Mouse (Mus musculus) embryonic facial prominence, embryonic 10.5 days (tissue): ENCODE measurements around the gene R3hdm4. TPM values are rescaled to one million over a fixed set of nuclear protein-coding genes. Genes with fewer than 3 reads are reported as not detected.
"Not testable (repeated sequence)": the region's sequence is repeated elsewhere in the genome, so short reads cannot be mapped to it uniquely, and the experiment has no call there.

Experiments used
- DNase-seq: peaks from one replicate; pipeline ENCODE4 v3.0.0-alpha.2; 2017; ENCODE audit warnings: low spot score
- H3K27ac ChIP-seq: fragments of 300-500 bp; sonication (generic); replicated peaks from 2 replicates; pipeline ENCODE4 v1.5.1; 2016; ENCODE audit warnings: mild to moderate bottlenecking
- H3K27me3 ChIP-seq: fragments of 300-500 bp; sonication (generic); replicated peaks from 2 replicates; pipeline ENCODE4 v1.6.1; 2016; ENCODE audit warnings: low read depth, mild to moderate bottlenecking; ENCODE audit not compliant: poor library complexity, severe bottlenecking
- H3K36me3 ChIP-seq: fragments of 300-500 bp; sonication (generic); replicated peaks from 2 replicates; pipeline ENCODE4 v1.6.1; 2016; ENCODE audit warnings: mild to moderate bottlenecking, moderate library complexity
- H3K4me1 ChIP-seq: fragments of 300-500 bp; sonication (generic); 2 replicates; pipeline ENCODE4 v1.6.1; 2016
- H3K4me3 ChIP-seq: fragments of 300-500 bp; sonication (generic); 2 replicates; pipeline ENCODE4 v1.5.1; 2016; ENCODE audit warnings: mild to moderate bottlenecking, moderate library complexity
- H3K9me3 ChIP-seq: fragments of 300-500 bp; sonication (generic); 2 replicates; pipeline ENCODE4 v1.6.1; 2016; ENCODE audit warnings: mild to moderate bottlenecking
- WGBS: fragments of 180-500 bp; shearing (Covaris S2); methylation state at CpG from one replicate; pipeline ENCODE4 v1.1.7; 2016; 5-methylcytosine and 5-hydroxymethylcytosine counted together
- polyA plus RNA-seq: library from polyadenylated mRNA; unstranded; fragments of >200 nt; fragmentation: Nextera tagmentation; extraction: Ambion mirVana; gene quantifications from 2 replicates; pipeline ENCODE4 v1.2.1, GENCODE M21; 2016

The R3hdm4 gene
- 125 and 136 TPM in 2 replicates for polyA plus RNA-seq

DNA sequence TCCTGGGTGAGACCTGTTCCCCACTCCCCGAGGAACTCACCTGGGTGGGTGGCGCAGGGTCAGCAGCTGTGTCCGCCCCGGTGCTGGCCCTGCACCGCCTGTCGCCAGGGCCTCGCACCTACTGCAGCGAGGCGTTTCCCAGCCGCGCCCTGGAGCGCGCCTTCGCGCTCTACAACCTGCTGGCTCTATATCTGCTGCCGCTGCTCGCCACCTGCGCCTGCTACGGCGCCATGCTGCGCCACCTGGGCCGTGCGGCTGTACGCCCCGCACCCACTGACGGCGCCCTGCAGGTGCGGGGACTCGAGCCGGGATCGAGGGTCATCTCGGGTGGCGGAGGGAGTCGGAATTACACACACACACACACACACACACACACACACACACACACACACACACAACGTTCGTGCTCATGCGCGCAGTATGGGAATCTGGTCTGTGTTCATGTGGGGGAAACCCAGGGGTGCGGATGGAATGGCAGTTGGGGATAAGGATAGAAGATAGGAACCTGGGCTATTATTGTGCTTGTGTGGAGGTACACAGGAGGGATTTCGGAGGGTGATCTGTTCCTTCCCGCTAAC lies at the start of gene R3hdm4:
TSS of gene R3hdm4 (minus strand) at position 251 of the 578 bp plus-strand sequence.
- WGBS = 4% methylated on average over 41 of the region's 41 CpGs
- no peaks in the 10 kb centered on the region for H3K36me3 ChIP-seq
- peaks cover 72% of the 10 kb centered on the region for H3K4me1 ChIP-seq
- peaks cover 72% of the 10 kb centered on the region for H3K27me3 ChIP-seq
- peak within 1 kb of the TSS; percentile 89 for H3K4me3 ChIP-seq
- H3K27ac ChIP-seq = peak within 1 kb of the TSS; percentile 24; the same call in 1 of the 2 replicates
- H3K9me3 ChIP-seq = 0 out of 2 replicates have a peak, but pooled peaks cover 4% of the 10 kb centered on the region
- peak; percentile 43 for DNase-seq

DNA sequence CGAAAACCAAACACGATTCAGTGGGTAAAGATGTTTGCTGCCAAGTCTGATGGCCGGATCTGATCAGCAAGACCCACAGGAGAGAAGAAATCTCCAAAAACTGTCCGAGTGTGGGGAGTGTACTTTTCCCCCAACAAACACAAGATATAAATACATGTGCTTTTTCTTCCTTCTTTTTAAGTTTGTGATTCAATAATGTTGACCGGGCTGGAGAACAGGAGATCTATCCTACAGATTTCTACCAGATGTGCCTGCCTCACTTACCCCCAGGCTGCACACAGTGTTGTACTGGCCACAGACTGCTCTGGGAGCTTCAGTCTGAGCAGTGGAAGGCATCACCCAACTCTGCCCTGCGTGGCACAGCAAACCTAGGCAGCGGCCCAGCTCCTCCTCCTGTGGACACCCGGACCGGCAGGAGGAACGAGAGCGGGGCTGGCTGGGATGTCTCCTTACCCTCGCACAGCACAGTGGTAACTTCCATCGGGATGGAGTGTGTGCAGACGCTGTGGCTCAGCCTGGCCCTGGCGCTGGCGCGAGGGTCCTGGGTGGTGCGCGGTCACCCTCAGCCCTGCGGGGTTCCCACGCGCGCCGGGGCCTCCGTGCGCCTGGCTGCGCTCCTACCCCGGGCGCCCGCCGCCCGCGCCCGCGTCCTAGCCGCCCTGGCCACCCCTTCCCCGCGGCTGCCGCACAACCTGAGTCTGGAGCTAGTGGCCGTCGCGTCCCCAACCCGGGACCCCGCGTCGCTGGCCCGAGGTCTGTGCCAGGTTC lies 49.6 kb upstream of the R3hdm4 start, which contains the start of gene Grin3b:
TSS of gene Grin3b (plus strand) at position 301 of the 768 bp plus-strand sequence.
- Histone ChIP-seq H3K36me3 (peaks cover 54% of the 10 kb centered on the region), H3K9me3 (no peaks in the 10 kb centered on the region), H3K4me1 (peaks cover 15% of the 10 kb centered on the region), H3K4me3 (peak within 1 kb of the TSS; percentile 65), H3K27ac (peak within 1 kb of the TSS; percentile 79), H3K27me3 (peaks cover 57% of the 10 kb centered on the region)
- 7% methylated on average over 47 of the region's 47 CpGs for WGBS
- peak; percentile 58 for DNase-seq

DNA sequence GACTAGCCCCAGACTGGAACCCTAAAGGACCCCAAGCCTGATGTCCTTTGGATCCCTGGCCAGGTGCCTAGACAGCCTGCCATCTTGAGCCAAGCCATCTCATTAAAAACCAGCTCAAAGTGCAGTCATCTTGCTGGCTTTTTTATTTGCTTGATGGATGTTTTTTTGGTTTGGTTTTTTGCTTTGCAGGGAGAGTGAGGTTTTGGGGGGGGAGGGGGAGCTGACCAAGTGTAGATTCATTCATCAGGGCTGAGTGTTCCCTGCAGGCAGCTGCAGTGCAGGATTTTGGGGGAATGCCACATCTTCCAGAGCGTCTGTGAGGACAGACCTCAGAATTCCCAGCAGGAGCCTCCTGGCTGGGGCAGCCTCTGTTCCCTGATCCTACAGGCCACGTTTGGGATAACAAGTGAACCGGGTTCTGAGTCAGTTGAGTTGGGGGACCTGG lies 48.1 kb upstream of the R3hdm4 start:
- no peak overlapping the region for H3K27ac ChIP-seq
- no peaks in the 10 kb centered on the region for H3K9me3 ChIP-seq
- peaks cover 57% of the 10 kb centered on the region for H3K27me3 ChIP-seq
- no peak overlapping the region for H3K4me3 ChIP-seq
- DNase-seq = no peak
- peaks cover 54% of the 10 kb centered on the region for H3K36me3 ChIP-seq
- H3K4me1 ChIP-seq = peaks cover 15% of the 10 kb centered on the region
- 13% methylated on average over 3 of the region's 3 CpGs for WGBS

DNA sequence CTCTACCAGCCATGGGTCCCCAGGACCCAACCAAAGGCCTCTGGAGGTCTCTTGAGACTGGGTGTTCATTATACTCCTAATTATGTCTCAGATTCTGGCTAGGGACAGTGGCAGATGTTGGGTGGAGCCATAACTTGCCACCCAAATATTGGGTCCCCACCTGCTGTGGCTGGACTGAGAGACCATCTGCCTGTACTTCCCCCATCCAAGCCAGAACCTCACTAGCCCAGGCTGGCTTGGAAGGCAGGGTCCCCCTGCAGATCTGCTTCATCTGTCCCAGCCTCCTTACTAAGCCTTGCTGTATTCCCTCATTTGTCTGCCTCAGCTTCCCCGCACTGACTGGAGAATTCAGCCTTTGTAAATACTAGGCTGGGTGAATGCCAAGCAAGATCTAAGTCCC lies 47.2 kb upstream of the R3hdm4 start:
- Histone ChIP-seq H3K9me3 (no peaks in the 10 kb centered on the region), H3K36me3 (peaks cover 57% of the 10 kb centered on the region), H3K4me1 (peaks cover 15% of the 10 kb centered on the region), H3K4me3 (no peak overlapping the region), H3K27ac (no peak overlapping the region), H3K27me3 (peaks cover 50% of the 10 kb centered on the region)
- DNase-seq = no peak
- 94% methylated on average over 1 of the region's 1 CpGs for WGBS

DNA sequence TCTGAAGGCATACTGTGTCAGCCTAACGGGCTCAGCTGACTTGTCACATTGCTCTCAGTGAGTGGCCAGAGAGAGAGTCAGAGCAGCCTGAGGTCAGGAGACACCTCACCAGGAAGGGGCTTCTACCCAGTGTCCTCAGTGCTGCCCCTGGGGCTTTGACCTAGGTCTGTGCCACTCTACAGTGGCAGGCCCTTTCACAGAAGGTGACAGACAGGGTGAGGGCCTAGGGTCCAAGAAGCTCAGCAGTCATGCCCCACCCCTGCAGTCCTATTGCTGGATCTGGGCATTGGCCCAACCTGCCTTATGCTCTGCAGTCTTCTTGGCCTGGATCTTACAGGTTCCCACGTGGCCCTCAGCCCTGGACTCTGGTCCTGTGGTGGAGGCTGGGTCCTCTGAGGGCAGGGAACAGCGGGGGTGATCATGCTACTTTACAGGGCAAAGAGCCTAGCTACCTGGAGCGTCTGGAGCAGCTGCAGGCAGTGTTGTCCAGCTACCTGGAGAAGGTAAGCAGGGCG lies 45.9 kb upstream of the R3hdm4 start:
- Histone ChIP-seq H3K27me3 (peaks cover 38% of the 10 kb centered on the region), H3K4me3 (no peak overlapping the region), H3K4me1 (peaks cover 15% of the 10 kb centered on the region), H3K36me3 (peaks cover 69% of the 10 kb centered on the region), H3K9me3 (no peaks in the 10 kb centered on the region), H3K27ac (no peak overlapping the region)
- 91% methylated on average over 5 of the region's 5 CpGs for WGBS
- DNase-seq = no peak

DNA sequence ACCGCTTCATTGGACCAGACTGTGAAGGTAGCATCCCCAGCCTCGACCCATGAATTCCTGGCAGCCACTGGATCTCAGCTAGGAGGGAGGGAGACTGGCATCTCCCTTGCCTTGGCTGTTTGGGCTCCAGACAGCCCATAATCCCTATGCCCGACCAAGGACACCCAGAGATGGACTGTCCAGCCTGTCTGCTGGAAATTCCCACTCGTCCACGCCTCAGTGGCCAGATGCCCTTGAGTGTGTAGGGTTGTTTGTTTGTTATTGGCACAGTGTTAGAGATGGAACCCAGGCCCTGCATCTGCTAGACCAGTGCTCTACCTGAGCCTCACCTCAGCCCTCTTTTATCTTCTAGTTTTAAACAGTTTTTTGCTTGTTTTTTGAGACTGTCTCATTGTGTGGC lies 44.3 kb upstream of the R3hdm4 start:
- H3K4me1 ChIP-seq = peaks cover 16% of the 10 kb centered on the region

DNA sequence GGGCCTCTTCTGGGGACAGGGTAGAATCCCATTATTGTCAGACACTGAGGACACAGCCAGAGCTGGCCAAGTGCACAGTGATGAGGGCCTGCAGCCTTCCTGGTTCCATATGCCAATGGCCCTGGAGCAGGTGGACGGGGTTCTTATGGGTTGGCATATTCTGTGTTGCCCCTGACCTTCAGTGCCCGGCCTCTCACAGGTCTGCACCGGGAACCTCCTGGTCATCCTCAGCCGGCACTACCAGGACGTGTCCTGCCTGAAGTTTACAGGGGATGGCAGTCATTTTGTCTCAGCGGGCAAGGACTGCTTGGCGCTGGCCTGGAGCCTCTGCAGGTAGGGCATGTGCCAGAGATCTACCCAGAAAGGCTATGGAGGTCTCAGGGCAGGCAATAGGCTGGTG lies 43.7 kb upstream of the R3hdm4 start:
- no peak overlapping the region for H3K4me3 ChIP-seq
- no peaks in the 10 kb centered on the region for H3K9me3 ChIP-seq
- H3K36me3 ChIP-seq = peaks cover 79% of the 10 kb centered on the region
- no peak overlapping the region for H3K27ac ChIP-seq
- DNase-seq = no peak
- 93% methylated on average over 7 of the region's 7 CpGs for WGBS
- H3K4me1 ChIP-seq = peaks cover 19% of the 10 kb centered on the region
- peaks cover 15% of the 10 kb centered on the region for H3K27me3 ChIP-seq

More for the DNA sequence above, 44.3 kb upstream of the R3hdm4 start:
- Histone ChIP-seq H3K36me3 (peaks cover 79% of the 10 kb centered on the region), H3K27me3 (peaks cover 21% of the 10 kb centered on the region), H3K27ac (no peak overlapping the region), H3K4me3 (no peak overlapping the region), H3K9me3 (no peaks in the 10 kb centered on the region)
- no peak for DNase-seq
- WGBS = 93% methylated on average over 5 of the region's 5 CpGs

DNA sequence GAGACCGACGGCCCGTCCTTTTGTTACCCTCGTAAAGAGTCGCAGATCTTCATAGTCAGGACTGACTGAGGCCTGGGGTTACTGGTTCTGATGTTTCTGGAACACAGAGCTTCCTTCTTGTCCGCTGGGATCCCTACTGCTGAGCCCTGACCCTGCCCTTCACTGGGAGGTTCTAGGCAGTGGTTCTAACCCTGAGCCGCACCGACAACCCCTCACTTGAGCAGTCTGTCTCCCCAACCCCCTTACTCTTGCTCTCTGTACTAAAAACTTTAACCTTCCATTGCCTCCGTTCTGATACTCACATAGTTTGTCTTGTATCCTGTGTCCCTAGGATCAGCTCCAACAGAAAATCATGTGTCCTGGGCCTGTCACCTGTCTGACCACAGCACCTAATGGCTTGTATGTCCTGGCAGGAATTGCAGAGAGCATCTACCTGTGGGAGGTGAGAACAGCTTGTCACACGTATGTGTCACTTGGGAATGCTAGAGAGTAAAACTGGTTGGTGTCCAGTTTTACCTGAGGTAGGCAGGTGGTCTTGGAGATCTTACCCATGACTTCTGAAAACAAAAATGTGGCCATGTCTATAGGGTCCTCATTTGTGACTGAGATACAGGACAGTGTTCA lies 39.8 kb upstream of the R3hdm4 start:
- Histone ChIP-seq H3K27ac (peak overlapping the region; percentile 89), H3K4me3 (peak overlapping the region; percentile 99), H3K4me1 (peaks cover 45% of the 10 kb centered on the region), H3K36me3 (peaks cover 48% of the 10 kb centered on the region), H3K27me3 (no peaks in the 10 kb centered on the region), H3K9me3 (no peaks in the 10 kb centered on the region)
- DNase-seq = no peak
- WGBS = 17% methylated on average over 10 of the region's 10 CpGs

DNA sequence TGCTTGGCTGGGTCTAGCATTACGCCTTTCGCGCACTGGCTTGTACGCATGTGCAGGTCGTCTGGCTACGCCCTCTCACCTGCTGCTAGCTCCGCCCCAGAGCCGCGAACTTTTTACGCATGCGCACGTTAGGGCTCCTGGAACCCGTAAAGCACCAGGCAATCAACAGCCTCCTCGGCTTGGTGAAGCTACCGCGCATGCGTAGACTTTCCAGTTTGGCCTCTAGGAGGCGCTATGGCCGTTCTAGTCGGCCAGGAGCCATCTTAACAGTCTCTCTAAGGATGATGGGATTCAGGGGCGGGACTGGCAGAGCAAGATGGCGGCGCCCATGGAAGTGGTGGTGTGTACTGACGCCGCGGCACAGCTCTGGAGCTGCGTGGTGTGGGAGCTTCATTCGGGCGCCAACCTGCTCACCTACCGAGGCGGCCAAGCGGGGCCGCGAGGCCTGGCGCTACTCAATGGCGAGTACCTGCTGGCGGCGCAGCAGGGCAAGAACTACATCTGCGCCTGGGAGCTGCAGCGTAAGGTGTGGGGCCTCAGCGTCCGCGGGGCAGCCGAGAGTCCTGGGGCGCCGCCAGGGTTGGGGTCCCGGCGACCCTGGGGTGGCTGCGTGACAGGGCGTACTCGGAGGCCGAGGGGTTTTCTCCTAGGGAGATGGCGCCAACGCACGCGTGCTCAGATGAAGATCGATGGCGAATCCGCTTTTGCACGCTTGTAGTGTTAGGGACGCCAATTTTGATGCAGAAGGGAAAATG lies 39.0 kb upstream of the R3hdm4 start, which contains the start of gene Wdr18:
TSS of gene Wdr18 (plus strand) at position 306 of the 755 bp plus-strand sequence.
- Histone ChIP-seq H3K27ac (peak within 1 kb of the TSS; percentile 89), H3K4me3 (peak within 1 kb of the TSS; percentile 99), H3K27me3 (no peaks in the 10 kb centered on the region), H3K36me3 (peaks cover 41% of the 10 kb centered on the region), H3K4me1 (peaks cover 53% of the 10 kb centered on the region), H3K9me3 (no peaks in the 10 kb centered on the region)
- peak; percentile 100 for DNase-seq
- WGBS = under 1% methylated on average over 61 of the region's 61 CpGs

DNA sequence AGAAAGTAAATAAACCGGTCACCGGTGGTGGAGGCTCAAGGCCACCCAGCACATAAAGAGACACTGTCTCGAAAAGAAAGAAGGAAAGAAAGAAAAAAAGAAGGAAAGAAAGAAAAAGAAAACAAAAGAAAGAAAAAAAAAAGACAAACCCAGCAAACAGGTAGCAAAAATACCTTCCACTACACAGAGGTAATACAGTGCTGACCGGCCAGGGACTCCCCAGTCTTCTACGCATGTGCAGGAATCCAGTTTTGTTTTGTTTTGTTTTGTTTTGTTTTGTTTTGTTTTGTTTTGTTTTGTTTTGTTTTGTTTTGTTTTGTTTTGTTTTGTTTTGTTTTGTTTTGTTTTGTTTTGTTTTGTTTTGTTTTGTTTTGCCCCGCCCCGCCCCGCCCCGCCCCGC lies 38.4 kb upstream of the R3hdm4 start:
- H3K9me3 ChIP-seq, H3K27ac ChIP-seq, DNase-seq, H3K27me3 ChIP-seq: not testable (repeated sequence)
- Histone ChIP-seq H3K4me1 (peaks cover 55% of the 10 kb centered on the region), H3K4me3 (peak overlapping the region; percentile 99), H3K36me3 (peaks cover 34% of the 10 kb centered on the region)
- 36% methylated on average over 10 of the region's 10 CpGs for WGBS

DNA sequence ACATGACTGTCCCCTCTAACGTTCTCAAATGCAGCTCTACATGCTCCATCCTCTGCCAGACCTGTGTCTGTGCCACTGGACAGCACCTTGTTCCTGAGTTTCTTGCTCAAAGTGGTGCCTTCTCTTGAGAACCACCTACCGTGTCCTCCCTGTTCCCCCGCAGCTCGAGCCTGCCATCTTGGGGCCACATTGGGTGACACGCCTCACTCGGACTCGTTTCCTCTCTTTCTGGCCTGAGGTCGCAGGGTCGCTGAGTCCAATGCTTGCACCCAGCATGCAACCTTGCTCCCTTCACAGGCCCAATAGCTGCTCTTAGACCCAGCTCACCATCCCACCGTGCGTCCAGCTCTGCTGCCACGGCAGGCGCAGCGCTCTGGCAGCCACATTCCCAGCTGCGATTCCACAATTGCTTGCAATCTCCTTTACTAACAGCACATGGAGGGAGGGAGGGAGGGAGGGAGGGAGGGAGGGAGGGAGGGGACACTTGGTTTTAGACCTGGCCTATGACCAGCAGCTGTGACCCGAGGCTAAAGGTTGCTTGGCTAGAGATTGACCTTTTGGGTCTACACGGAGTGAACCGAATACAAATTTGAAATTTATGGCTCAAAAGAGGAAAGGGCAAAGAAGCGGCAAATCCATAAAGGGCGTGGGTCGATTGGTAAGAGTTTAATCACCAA lies 37.3 kb upstream of the R3hdm4 start:
- peak overlapping the region; percentile 40; the same call in 1 of the 2 replicates for H3K4me3 ChIP-seq
- 12% methylated on average over 21 of the region's 21 CpGs for WGBS
- peak; percentile 85 for DNase-seq
- H3K4me1 ChIP-seq = peaks cover 55% of the 10 kb centered on the region
- H3K9me3 ChIP-seq = no peaks in the 10 kb centered on the region
- H3K27ac ChIP-seq = peak overlapping the region; percentile 67
- peaks cover 32% of the 10 kb centered on the region for H3K36me3 ChIP-seq
- H3K27me3 ChIP-seq = no peaks in the 10 kb centered on the region
